Mouse (Mus musculus) lung, adult 2 months (tissue): ENCODE measurements around the gene 1700028J19Rik.

Source experiments
- CTCF ChIP-seq: fragments of 200-500 bp; IDR thresholded peaks from 2 replicates; pipeline ENCODE4 v1.5.1; 2011; ENCODE audit warnings: mild to moderate bottlenecking, low read length, control low read depth; ENCODE audit not compliant: insufficient read depth
- POLR2A ChIP-seq: fragments of 200-500 bp; IDR thresholded peaks from 2 replicates; pipeline ENCODE4 v1.6.1; 2011; ENCODE audit warnings: low read depth, mild to moderate bottlenecking, control low read depth, low read length, borderline replicate concordance; ENCODE audit errors: extremely low read depth

GRCm38 (mm10) chr7:44225076-44225475 is 21.4 kb downstream of the 1700028J19Rik start, which contains the start of gene Klk1:
- TF ChIP-seq POLR2A (no peak), CTCF (no peak)
